8 mouse cellular contexts compared by ENCODE assay signal in genomic region chr15:88865061-88865460, GRCm38 (mm10). TPM values are rescaled to one million over a fixed set of nuclear protein-coding genes. Genes with fewer than 3 reads are reported as not detected.
A peak's percentile ranks its signal among the peaks of the same experiment; 100 is the strongest.
DNase-seq lines count a peak whose midpoint lies in the region; ATAC-seq and TF ChIP-seq lines count a peak whose summit lies in the region.

No protein-coding gene starts in this region.

- H3K4me1 ChIP-seq in lung, adult 2 months (ENCODE audit: control insufficient read depth, insufficient read depth, low read length) = peaks cover 38% of the 10 kb centered on the region
- H3K4me1 ChIP-seq in intestine, embryonic 14.5 days (replicated peaks; ENCODE audit: control insufficient read depth, insufficient read depth, low read length) = peaks cover 35% of the 10 kb centered on the region
- peaks cover 20% of the 10 kb centered on the region for H3K4me1 ChIP-seq in neural tube, embryonic 14.5 days (ENCODE audit: control insufficient read depth, insufficient read depth, low read length)

- TF ChIP-seq CTCF in lung, adult 2 months (IDR thresholded peaks at IDR 0.05; ENCODE audit: insufficient read depth, low read length) = no peak

- peak overlapping the region; percentile 15 for H3K4me3 ChIP-seq in lung, adult 2 months (replicated peaks; ENCODE audit: extremely low read depth, low read depth, low read length)
- peak overlapping the region; percentile 82; the same call in 1 of the 2 replicates for H3K4me3 ChIP-seq in intestine, embryonic 14.5 days (ENCODE audit: low read depth, low read length)
- no peak overlapping the region for H3K4me3 ChIP-seq in neural tube, embryonic 14.5 days (ENCODE audit: low read depth, low read length)

- no peak overlapping the region for H3K27ac ChIP-seq in intestine, embryonic 14.5 days (ENCODE audit: low read depth)
- no peak overlapping the region for H3K27ac ChIP-seq in neural tube, embryonic 14.5 days (ENCODE audit: low read depth, low read length)

- no peak for TF ChIP-seq POLR2A in lung, adult 2 months (IDR thresholded peaks at IDR 0.05; ENCODE audit: borderline replicate concordance, extremely low read depth, low read depth, low read length)

- H3K36me3 ChIP-seq in intestine, embryonic 14.5 days (ENCODE audit: control insufficient read depth, insufficient read depth, low read length) = peaks cover 21% of the 10 kb centered on the region
- H3K36me3 ChIP-seq in neural tube, embryonic 14.5 days (ENCODE audit: control insufficient read depth, insufficient read depth, low read length) = peaks cover 11% of the 10 kb centered on the region; the same call in 1 of the 2 replicates

- ATAC-seq in intestine, embryonic 14.5 days (replicated peaks; ENCODE audit: low FRiP score, low TSS enrichment, low read depth) = no peak
- no peak for ATAC-seq in neural tube, embryonic 14.5 days (ENCODE audit: low read depth)

- peak; percentile 57 for DNase-seq in cerebellum, adult 8-10 months
- DNase-seq in cerebellum, postnatal 4 days (ENCODE audit: low spot score in 2 of 2) = no peak
- DNase-seq in lung, adult 2 months = no peak
- DNase-seq in lung, postnatal 36 days = no peak
- no peak for DNase-seq in intestine, embryonic 14.5 days (ENCODE audit: low spot score)
- DNase-seq in left cerebral cortex, adult 8-10 months (ENCODE audit: low spot score in 2 of 2) = no peak
- no peak for DNase-seq in adrenal gland, adult 18-20 months (ENCODE audit: low spot score in 2 of 2)

- peak overlapping the region; percentile 85; the same call in 1 of the 2 replicates for H3K4me2 ChIP-seq in intestine, embryonic 14.5 days (ENCODE audit: low read length)
- H3K4me2 ChIP-seq in neural tube, embryonic 14.5 days (ENCODE audit: low read depth, low read length) = peak overlapping the region; percentile 60; the same call in 1 of the 2 replicates

- WGBS in lung, adult 2 months = 84% methylated on average over 14 of the region's 14 CpGs
- 84% methylated on average over 14 of the region's 14 CpGs for WGBS in intestine, embryonic 14.5 days
- 83% methylated on average over 14 of the region's 14 CpGs for WGBS in neural tube, embryonic 14.5 days

- H3K9me3 ChIP-seq in intestine, embryonic 14.5 days (ENCODE audit: control insufficient read depth, low read length) = no peaks in the 10 kb centered on the region
- no peaks in the 10 kb centered on the region for H3K9me3 ChIP-seq in neural tube, embryonic 14.5 days (ENCODE audit: control insufficient read depth, low read length)

- H3K27me3 ChIP-seq in intestine, embryonic 14.5 days (replicated peaks; ENCODE audit: control insufficient read depth, insufficient read depth, low read length) = no peaks in the 10 kb centered on the region
- H3K27me3 ChIP-seq in neural tube, embryonic 14.5 days (ENCODE audit: control insufficient read depth, insufficient read depth, low read length) = no peaks in the 10 kb centered on the region

- no peak overlapping the region for H3K9ac ChIP-seq in intestine, embryonic 14.5 days (ENCODE audit: low read length)
- H3K9ac ChIP-seq in neural tube, embryonic 14.5 days (replicated peaks; ENCODE audit: low read depth, low read length) = no peak overlapping the region

RNA-seq across cellular contexts. Expression of gene Pim3, which starts 3.1 kb away (rescaled TPM):
- 55.0 and 97.1 TPM in 2 replicates for polyA plus RNA-seq in lung, adult 2 months (2012; rRNA removed)
- polyA plus RNA-seq in intestine, embryonic 14.5 days (2014; fragmentation: Nextera tagmentation; extraction: Ambion mirVana) = 40.1 and 51.7 TPM in 2 replicates
- polyA plus RNA-seq in neural tube, embryonic 14.5 days (2014; fragmentation: Nextera tagmentation; extraction: Ambion mirVana) = 45.7 and 54.9 TPM in 2 replicates
- 10 to 100 TPM; 36.8 to 55.1 (median 43.8) TPM for total RNA-seq in left cerebral cortex, adult 8-10 months (2022)
- 10 to 100 TPM; 74.3 to 84.7 TPM for total RNA-seq in adrenal gland, adult 18-20 months (2021)

RNA-seq across cellular contexts. Expression of gene Creld2, which starts 45.6 kb away (rescaled TPM):
- 34.1 and 37.5 TPM in 2 replicates for polyA plus RNA-seq in lung, adult 2 months (2012; rRNA removed)
- 79.9 and 95.1 TPM in 2 replicates for polyA plus RNA-seq in intestine, embryonic 14.5 days (2014; fragmentation: Nextera tagmentation; extraction: Ambion mirVana)
- 53.1 and 58.6 TPM in 2 replicates for polyA plus RNA-seq in neural tube, embryonic 14.5 days (2014; fragmentation: Nextera tagmentation; extraction: Ambion mirVana)
- total RNA-seq in left cerebral cortex, adult 8-10 months (2022) = 10 to 100 TPM; 16.4 to 22.3 (median 17.2) TPM
- 10 to 100 TPM; 45.3 to 51.7 TPM for total RNA-seq in adrenal gland, adult 18-20 months (2021)

RNA-seq across cellular contexts. Expression of gene Alg12, which starts 45.9 kb away (rescaled TPM):
- 16.4 and 16.7 TPM in 2 replicates for polyA plus RNA-seq in lung, adult 2 months (2012; rRNA removed)
- polyA plus RNA-seq in intestine, embryonic 14.5 days (2014; fragmentation: Nextera tagmentation; extraction: Ambion mirVana) = 11.8 and 13.6 TPM in 2 replicates
- polyA plus RNA-seq in neural tube, embryonic 14.5 days (2014; fragmentation: Nextera tagmentation; extraction: Ambion mirVana) = 8.1 and 8.2 TPM in 2 replicates
- 10 to 100 TPM; 13.4 to 14.3 (median 14.2) TPM for total RNA-seq in left cerebral cortex, adult 8-10 months (2022)
- 10 to 100 TPM; 14.4 to 15.2 TPM for total RNA-seq in adrenal gland, adult 18-20 months (2021)
